Mouse (Mus musculus): ENCODE results near the gene Tmem44.

GRCm38 (mm10) chr16:30572239-30572638 is 21.6 kb upstream of the Tmem44 start:
- TF ChIP-seq POLR2A (IDR thresholded peaks at IDR 0.05; ENCODE audit: borderline replicate concordance, low read depth, low read length) (no peak), CTCF (IDR thresholded peaks at IDR 0.05; ENCODE audit: low read depth, low read length) (no peak)
